Mouse (Mus musculus) erythroblast, embryonic 14.5 days (primary cell): Measurements from ENCODE around the gene Msl3l2. TPM values are rescaled to one million over a fixed set of nuclear protein-coding genes. Genes with fewer than 3 reads are reported as not detected.

Experiments
- H3K27me3 ChIP-seq: 2 replicates; pipeline ENCODE4 v1.6.1; 2012; ENCODE audit warnings: inconsistent platforms; ENCODE audit not compliant: control insufficient read depth
- H3K36me3 ChIP-seq: 2 replicates; pipeline ENCODE4 v1.6.1; 2012; ENCODE audit warnings: mild to moderate bottlenecking, inconsistent platforms; ENCODE audit not compliant: control insufficient read depth
- H3K4me1 ChIP-seq: 2 replicates; pipeline ENCODE4 v1.6.1; 2012; ENCODE audit warnings: inconsistent platforms; ENCODE audit not compliant: control insufficient read depth
- H3K4me3 ChIP-seq: replicated peaks from 2 replicates; pipeline ENCODE3; 2012; ENCODE audit warnings: moderate library complexity, mild to moderate bottlenecking, inconsistent platforms
- H3K9me3 ChIP-seq: 2 replicates; pipeline ENCODE4 v1.6.1; 2012; ENCODE audit warnings: low read length, inconsistent platforms, mixed read lengths; ENCODE audit not compliant: control insufficient read depth
- GATA1 ChIP-seq: IDR thresholded peaks from 2 replicates; pipeline ENCODE4 v1.6.1; 2012; ENCODE audit warnings: low read length, inconsistent platforms, mixed read lengths
- TAL1 ChIP-seq: IDR thresholded peaks from 3 replicates; pipeline ENCODE4 v1.6.1; 2012; ENCODE audit warnings: low read length, inconsistent platforms, mixed read lengths
- polyA plus RNA-seq: library from polyadenylated mRNA; stranded (reverse); fragments of >175 nt; gene quantifications from 2 replicates; pipeline ENCODE4 v1.2.3, GENCODE M21; 2012

Msl3l2 gene
- polyA plus RNA-seq, result 0.08 and 0.12 TPM in 2 replicates

DNA sequence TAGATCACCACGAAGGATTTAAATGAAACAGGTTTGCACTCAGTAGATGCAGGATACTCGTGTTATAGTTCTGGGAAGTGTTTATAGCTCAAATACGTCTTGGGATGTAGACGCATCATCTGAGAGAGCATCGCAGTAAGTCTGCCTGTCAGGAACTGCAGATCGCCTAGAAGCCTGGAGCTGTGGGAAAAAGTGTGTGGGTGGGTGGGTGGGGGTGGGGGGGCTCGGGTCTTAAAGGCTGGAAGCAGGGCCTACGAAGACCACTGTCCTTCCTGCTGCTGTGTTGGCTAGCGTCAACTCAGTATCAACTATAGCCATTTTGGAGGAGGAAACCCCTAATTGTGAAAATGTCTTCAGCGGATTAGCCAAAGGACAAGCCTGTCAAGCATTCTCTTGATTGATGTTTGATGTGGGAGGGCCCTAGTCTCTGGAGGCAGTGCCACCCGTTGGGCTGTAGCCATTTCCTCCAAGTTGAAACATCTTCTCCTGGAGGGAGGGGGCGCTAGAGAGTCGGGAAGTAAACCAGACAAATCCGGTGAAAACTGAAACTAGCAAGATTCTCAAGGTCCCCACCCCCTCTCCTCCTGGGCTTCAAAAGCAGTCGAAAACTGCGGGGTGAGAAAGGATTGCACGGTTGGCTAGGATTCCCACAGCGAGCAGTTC is at the start of gene Msl3l2:
TSS of gene Msl3l2 (plus strand) at position 585 of the 663 bp plus-strand sequence.
- Histone ChIP-seq H3K36me3 (no peaks in the 10 kb centered on the region), H3K27me3 (no peaks in the 10 kb centered on the region)
- TF ChIP-seq TAL1 (no peak), GATA1 (no peak)

DNA sequence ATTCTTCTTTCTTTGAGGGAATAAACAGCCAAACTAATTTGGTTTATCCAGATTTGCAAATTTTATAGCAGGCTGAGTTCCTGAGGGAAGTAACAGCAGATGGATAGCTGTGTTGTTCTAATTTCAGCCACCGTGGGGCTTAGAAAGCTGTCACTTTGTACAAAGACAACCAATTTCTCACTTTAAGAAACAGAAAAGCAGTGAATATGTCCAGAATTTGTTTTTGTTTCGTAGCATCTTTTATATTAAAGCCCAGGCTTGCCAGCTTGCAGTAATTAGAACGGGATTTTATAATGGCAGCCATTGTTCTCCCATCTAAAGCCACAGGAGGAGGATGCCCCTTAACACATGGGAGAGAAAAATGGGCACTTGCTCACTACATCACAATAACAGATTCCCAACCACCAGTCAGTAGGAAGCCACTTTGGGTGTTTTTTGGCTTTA is 47.7 kb upstream of the Msl3l2 start:
- peaks cover 4% of the 10 kb centered on the region; the same call in 1 of the 2 replicates for H3K9me3 ChIP-seq
- H3K4me1 ChIP-seq, result no peaks in the 10 kb centered on the region
- TF ChIP-seq TAL1 (no peak), GATA1 (no peak)
- H3K36me3 ChIP-seq, result no peaks in the 10 kb centered on the region
- no peaks in the 10 kb centered on the region for H3K27me3 ChIP-seq
- no peak overlapping the region for H3K4me3 ChIP-seq

More for the DNA sequence above, at the start of gene Msl3l2:
- H3K4me1 ChIP-seq, result peaks cover 3% of the 10 kb centered on the region
- H3K9me3 ChIP-seq, result no peaks in the 10 kb centered on the region
- H3K4me3 ChIP-seq, result peak within 1 kb of the TSS; percentile 51

DNA sequence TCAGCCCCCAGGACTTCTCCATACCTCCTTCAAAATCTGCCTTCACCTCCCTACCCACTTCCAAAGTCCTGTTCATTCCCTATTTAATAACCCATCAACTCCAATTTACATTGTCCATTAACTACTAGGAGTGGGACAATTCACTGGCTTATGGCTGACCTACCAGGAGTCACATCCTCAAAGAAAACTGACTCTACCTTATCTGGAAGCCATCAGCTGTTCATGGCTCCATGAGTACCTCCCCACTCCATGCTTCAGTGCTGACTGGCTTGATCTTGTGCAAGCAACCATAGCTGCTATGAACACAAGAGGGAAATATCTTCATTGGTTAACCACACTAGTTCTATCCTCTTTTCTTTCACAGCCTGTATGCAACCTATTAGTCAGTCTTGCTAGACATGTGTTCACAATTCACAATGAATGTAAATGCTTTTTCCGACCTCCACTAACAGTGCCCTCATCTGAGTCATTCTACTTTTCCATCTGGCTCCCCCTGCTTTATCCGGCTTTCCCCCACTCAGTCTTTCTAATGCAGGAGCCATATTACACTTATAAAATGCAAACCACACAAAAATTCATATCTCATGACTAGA is 45.4 kb upstream of the Msl3l2 start:
- H3K27me3 ChIP-seq, result no peaks in the 10 kb centered on the region
- peaks cover 4% of the 10 kb centered on the region; the same call in 1 of the 2 replicates for H3K9me3 ChIP-seq
- H3K4me1 ChIP-seq, result no peaks in the 10 kb centered on the region
- H3K36me3 ChIP-seq, result no peaks in the 10 kb centered on the region
- TF ChIP-seq GATA1, result no peak
- no peak for TF ChIP-seq TAL1
- H3K4me3 ChIP-seq, result no peak overlapping the region

DNA sequence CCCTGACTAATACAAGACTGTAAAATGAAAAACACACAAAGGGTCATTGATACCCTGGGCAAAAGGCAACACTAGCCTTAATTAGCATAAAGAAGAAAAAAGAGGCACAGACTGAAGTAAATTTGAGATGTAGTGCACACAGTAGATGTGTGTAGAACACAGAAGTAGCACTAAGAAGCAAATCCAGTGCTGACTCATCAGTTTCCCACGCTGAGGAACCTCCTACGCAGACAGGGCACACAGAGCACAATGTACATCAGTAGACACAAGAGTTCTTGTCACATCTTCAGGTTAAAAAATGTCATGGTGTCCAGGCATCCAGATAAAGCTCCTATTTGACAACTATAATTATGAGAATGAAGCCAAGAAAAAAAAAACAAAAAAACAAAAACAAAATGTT is 44.0 kb upstream of the Msl3l2 start:
- no peak for TF ChIP-seq GATA1
- TF ChIP-seq TAL1, result no peak
- H3K9me3 ChIP-seq, result no peaks in the 10 kb centered on the region
- H3K36me3 ChIP-seq, result no peaks in the 10 kb centered on the region
- H3K4me1 ChIP-seq, result no peaks in the 10 kb centered on the region
- no peak overlapping the region for H3K4me3 ChIP-seq
- H3K27me3 ChIP-seq, result no peaks in the 10 kb centered on the region

DNA sequence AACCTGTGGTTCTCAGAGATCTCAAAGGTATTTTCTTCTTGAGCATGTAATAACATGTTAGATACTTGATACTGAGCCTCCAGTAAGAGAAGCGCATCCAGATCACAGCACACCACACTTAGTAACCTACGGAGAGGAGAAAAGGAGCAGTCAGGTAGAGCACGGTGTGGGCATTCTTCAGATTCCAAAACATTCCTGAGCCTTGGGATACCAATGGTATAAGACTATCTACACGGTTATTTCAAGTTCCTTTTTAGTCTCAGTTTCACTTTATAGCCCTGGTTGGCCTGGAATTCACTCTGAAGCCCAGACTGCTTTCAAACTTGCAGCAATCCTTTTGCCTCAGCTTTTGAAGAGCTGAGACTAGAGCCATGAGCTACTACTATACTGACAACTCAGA is 17.0 kb upstream of the Msl3l2 start:
- no peaks in the 10 kb centered on the region for H3K36me3 ChIP-seq
- no peaks in the 10 kb centered on the region for H3K27me3 ChIP-seq
- TF ChIP-seq TAL1, result no peak
- TF ChIP-seq GATA1, result no peak
- no peaks in the 10 kb centered on the region for H3K9me3 ChIP-seq
- H3K4me3 ChIP-seq, result no peak overlapping the region
- H3K4me1 ChIP-seq, result no peaks in the 10 kb centered on the region

DNA sequence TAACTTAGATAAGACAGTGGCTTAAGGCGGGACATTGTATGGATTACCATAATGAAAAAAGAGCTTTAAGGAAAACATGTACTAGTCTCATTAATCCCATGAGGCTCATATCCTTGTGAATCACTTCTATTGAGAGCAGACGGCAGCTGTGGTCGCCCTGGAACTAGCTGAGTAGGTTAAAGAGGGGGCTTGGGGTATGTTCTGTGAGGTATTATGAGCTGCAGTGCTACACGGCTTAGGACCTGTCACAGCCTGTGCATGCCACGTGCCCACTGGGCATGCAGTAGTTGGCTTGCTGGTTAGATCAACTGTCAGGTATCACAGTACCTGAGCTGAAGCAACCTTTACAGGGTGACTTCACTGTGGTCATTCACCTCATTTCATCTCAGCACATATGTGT is 12.1 kb upstream of the Msl3l2 start:
- no peak overlapping the region for H3K4me3 ChIP-seq

DNA sequence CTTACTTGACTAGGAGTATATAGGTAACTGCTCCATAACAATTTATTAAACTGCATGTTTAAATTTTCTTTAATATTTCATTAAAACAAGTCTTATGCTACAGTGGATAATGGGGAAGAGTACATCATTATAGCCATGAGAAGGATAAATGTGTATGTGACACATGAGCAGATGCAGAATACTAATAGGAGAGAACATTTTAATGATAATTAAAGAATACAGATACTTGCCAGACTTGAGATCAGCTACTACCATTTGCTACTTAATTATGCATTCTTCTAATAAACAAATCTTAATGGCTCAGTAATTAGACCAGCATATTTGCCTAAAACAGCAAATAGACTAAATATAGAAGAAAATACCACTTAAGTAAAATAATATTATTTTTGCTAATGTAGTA is 10.0 kb upstream of the Msl3l2 start:
- TF ChIP-seq TAL1 (no peak), GATA1 (no peak)
- Histone ChIP-seq H3K36me3 (no peaks in the 10 kb centered on the region), H3K27me3 (no peaks in the 10 kb centered on the region), H3K4me3 (no peak overlapping the region), H3K9me3 (no peaks in the 10 kb centered on the region), H3K4me1 (no peaks in the 10 kb centered on the region)

More for the DNA sequence above, 12.1 kb upstream of the Msl3l2 start:
- TF ChIP-seq TAL1, result no peak
- no peak for TF ChIP-seq GATA1
- Histone ChIP-seq H3K4me1 (no peaks in the 10 kb centered on the region), H3K27me3 (no peaks in the 10 kb centered on the region), H3K9me3 (no peaks in the 10 kb centered on the region), H3K36me3 (no peaks in the 10 kb centered on the region)

DNA sequence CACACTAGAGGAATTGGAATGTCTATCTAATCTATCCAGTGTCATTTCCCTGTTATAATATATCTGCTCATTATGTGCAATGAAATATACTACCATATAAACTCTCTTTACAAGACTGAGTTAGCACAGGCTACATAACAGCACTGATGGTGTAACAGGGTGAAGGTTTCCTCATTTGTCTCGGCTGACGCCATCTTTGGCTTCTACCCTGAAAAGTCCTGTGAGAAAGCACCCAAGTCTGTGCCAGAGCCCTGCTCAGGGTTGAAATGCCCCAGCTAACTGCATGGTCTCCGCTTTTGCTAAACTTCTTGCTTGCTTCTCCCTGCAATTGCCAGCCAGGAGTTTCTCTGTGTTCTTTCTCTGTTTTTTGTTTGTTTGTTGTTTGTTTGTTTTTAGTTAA is 7.6 kb upstream of the Msl3l2 start:
- Histone ChIP-seq H3K4me1 (no peaks in the 10 kb centered on the region), H3K4me3 (no peak overlapping the region), H3K36me3 (no peaks in the 10 kb centered on the region), H3K9me3 (no peaks in the 10 kb centered on the region), H3K27me3 (no peaks in the 10 kb centered on the region)
- TF ChIP-seq TAL1 (no peak), GATA1 (no peak)

DNA sequence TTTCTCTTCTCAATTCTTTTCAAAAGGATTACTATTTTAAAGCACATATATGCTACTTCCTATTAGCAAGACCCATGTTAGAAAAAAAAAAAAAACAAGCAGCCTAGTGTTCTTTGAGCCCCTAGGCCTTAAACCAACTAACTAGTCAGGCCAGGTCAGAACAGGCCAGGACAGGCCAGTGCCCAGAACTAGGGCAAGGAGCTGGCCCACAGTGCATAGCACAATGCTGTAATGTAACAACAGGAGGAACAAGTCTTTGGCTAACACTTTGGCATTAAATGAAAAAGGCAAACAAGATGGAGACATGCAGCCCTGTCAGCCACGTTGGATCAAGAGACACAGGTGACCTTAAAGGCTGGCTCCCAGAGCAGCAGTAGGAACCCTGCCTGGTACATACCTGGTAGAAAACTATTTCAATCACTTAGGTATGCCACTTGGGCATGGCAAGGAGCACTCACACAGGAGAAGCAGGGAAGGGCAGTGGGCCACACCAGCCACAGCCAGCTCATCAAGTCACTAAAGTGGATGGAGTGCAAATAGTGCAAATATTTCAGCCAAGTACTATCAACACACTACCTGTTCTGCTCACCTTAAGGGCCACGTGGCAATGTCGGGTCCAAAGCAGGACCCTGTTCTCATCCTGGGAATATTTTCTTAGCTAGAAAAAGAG is 6.9 kb upstream of the Msl3l2 start:
- no peak overlapping the region for H3K4me3 ChIP-seq
- no peaks in the 10 kb centered on the region for H3K9me3 ChIP-seq
- TF ChIP-seq GATA1 (no peak), TAL1 (no peak)
- no peaks in the 10 kb centered on the region for H3K27me3 ChIP-seq
- no peaks in the 10 kb centered on the region for H3K36me3 ChIP-seq
- H3K4me1 ChIP-seq, result no peaks in the 10 kb centered on the region
